Mouse (Mus musculus) limb, embryonic 15.5 days (tissue): Measurements from ENCODE around the gene Olfr15. TPM values are rescaled to one million over a fixed set of nuclear protein-coding genes. Genes with fewer than 3 reads are reported as not detected.
"Not testable (repeated sequence)": the region's sequence is repeated elsewhere in the genome, so short reads cannot be mapped to it uniquely, and the experiment has no call there.

Source experiments
- ATAC-seq: fragments of 200-750 bp; cut with Nextera tagmentation; 2 replicates; pipeline ENCODE4 v1.8.0; 2017; ENCODE audit warnings: low read depth, moderate TSS enrichment; ENCODE audit not compliant: insufficient number of reproducible peaks, low FRiP score, low TSS enrichment
- H3K27ac ChIP-seq: fragments of 300-500 bp; sonication (generic); 2 replicates; pipeline ENCODE4 v1.5.1; 2015; ENCODE audit warnings: moderate library complexity, mild to moderate bottlenecking, inconsistent platforms
- H3K27me3 ChIP-seq: fragments of 300-500 bp; sonication (generic); 2 replicates; pipeline ENCODE4 v1.6.1; 2015; ENCODE audit warnings: inconsistent platforms
- H3K36me3 ChIP-seq: fragments of 300-500 bp; sonication (generic); 2 replicates; pipeline ENCODE4 v1.6.1; 2015; ENCODE audit warnings: inconsistent platforms
- H3K4me1 ChIP-seq: fragments of 300-500 bp; sonication (generic); 2 replicates; pipeline ENCODE4 v1.6.1; 2015; ENCODE audit warnings: inconsistent platforms
- H3K4me2 ChIP-seq: fragments of 300-500 bp; sonication (generic); 2 replicates; pipeline ENCODE4 v1.6.1; 2015; ENCODE audit warnings: mild to moderate bottlenecking, inconsistent platforms
- H3K4me3 ChIP-seq: fragments of 300-500 bp; sonication (generic); 2 replicates; pipeline ENCODE4 v1.5.1; 2015; ENCODE audit warnings: mild to moderate bottlenecking, inconsistent platforms
- H3K9ac ChIP-seq: fragments of 300-500 bp; sonication (generic); 2 replicates; pipeline ENCODE4 v1.6.1; 2015; ENCODE audit warnings: inconsistent platforms
- H3K9me3 ChIP-seq: fragments of 300-500 bp; sonication (generic); 2 replicates; pipeline ENCODE4 v1.6.1; 2016; ENCODE audit warnings: inconsistent platforms
- WGBS: fragments of 180-500 bp; shearing (Covaris S2); methylation state at CpG from one replicate; pipeline ENCODE4 v1.1.7; 2015; 5-methylcytosine and 5-hydroxymethylcytosine counted together
- polyA plus RNA-seq: library from polyadenylated mRNA; unstranded; fragments of >200 nt; fragmentation: Nextera tagmentation; extraction: Ambion mirVana; gene quantifications from 2 replicates; pipeline ENCODE4 v1.2.1, GENCODE M21; 2015

The Olfr15 gene
- polyA plus RNA-seq: not detected in 2 replicates

- Histone ChIP-seq H3K4me2 (no peak within 1 kb of the TSS), H3K9ac (no peak within 1 kb of the TSS), H3K36me3 (no peaks in the 10 kb centered on the region), H3K27me3 (no peaks in the 10 kb centered on the region), H3K4me3 (no peak within 1 kb of the TSS), H3K27ac (no peak within 1 kb of the TSS), H3K4me1 (no peaks in the 10 kb centered on the region), H3K9me3 (no peaks in the 10 kb centered on the region)
- no peak for ATAC-seq
Measured at GRCm38 (mm10) chr16:3830588-3831109, at the start of gene Olfr15. TSS of gene Olfr15 (plus strand) at chr16:3830878.

GRCm38 (mm10) chr16:3781237-3781636 is 49.4 kb upstream of the Olfr15 start:
- no peaks in the 10 kb centered on the region for H3K9me3 ChIP-seq
- no peaks in the 10 kb centered on the region for H3K27me3 ChIP-seq
- no peaks in the 10 kb centered on the region for H3K36me3 ChIP-seq
- no peaks in the 10 kb centered on the region for H3K4me1 ChIP-seq
- no peak overlapping the region for H3K27ac ChIP-seq
- H3K9ac ChIP-seq: no peak overlapping the region
- no peak overlapping the region for H3K4me3 ChIP-seq
- no peak for ATAC-seq
- H3K4me2 ChIP-seq: no peak overlapping the region

GRCm38 (mm10) chr16:3788394-3788793 is 42.3 kb upstream of the Olfr15 start:
- no peaks in the 10 kb centered on the region for H3K27me3 ChIP-seq

GRCm38 (mm10) chr16:3808176-3808575 is 22.5 kb upstream of the Olfr15 start:
- no peak for ATAC-seq
- WGBS: 87% methylated on average over 3 of the region's 3 CpGs
- H3K9me3 ChIP-seq: no peaks in the 10 kb centered on the region
- no peak overlapping the region for H3K4me2 ChIP-seq
- no peaks in the 10 kb centered on the region for H3K36me3 ChIP-seq
- no peak overlapping the region for H3K9ac ChIP-seq
- no peak overlapping the region for H3K27ac ChIP-seq
- H3K27me3 ChIP-seq: no peaks in the 10 kb centered on the region
- no peak overlapping the region for H3K4me3 ChIP-seq
- H3K4me1 ChIP-seq: no peaks in the 10 kb centered on the region

More at GRCm38 (mm10) chr16:3788394-3788793, 42.3 kb upstream of the Olfr15 start:
- Histone ChIP-seq H3K4me1 (no peaks in the 10 kb centered on the region), H3K9ac (no peak overlapping the region), H3K4me2 (no peak overlapping the region), H3K36me3 (no peaks in the 10 kb centered on the region), H3K4me3 (no peak overlapping the region), H3K27ac (no peak overlapping the region), H3K9me3 (no peaks in the 10 kb centered on the region)
- ATAC-seq: no peak

- H3K27ac ChIP-seq, H3K36me3 ChIP-seq, H3K9ac ChIP-seq, H3K9me3 ChIP-seq, H3K27me3 ChIP-seq, H3K4me1 ChIP-seq, H3K4me3 ChIP-seq, H3K4me2 ChIP-seq, ATAC-seq: not testable (repeated sequence)
- 76% methylated on average over 6 of the region's 6 CpGs for WGBS
Measured at GRCm38 (mm10) chr16:3814667-3815066, 16.0 kb upstream of the Olfr15 start.

GRCm38 (mm10) chr16:3820202-3820601 is 10.5 kb upstream of the Olfr15 start:
- WGBS: 83% methylated on average over 2 of the region's 2 CpGs
- no peaks in the 10 kb centered on the region for H3K27me3 ChIP-seq

GRCm38 (mm10) chr16:3828021-3828420 is 2.7 kb upstream of the Olfr15 start:
- Histone ChIP-seq H3K4me1 (no peaks in the 10 kb centered on the region), H3K4me3 (no peak overlapping the region), H3K27me3 (no peaks in the 10 kb centered on the region), H3K9ac (no peak overlapping the region), H3K4me2 (no peak overlapping the region), H3K27ac (no peak overlapping the region), H3K36me3 (no peaks in the 10 kb centered on the region), H3K9me3 (no peaks in the 10 kb centered on the region)
- WGBS: 59% methylated on average over 3 of the region's 3 CpGs
- no peak for ATAC-seq

More at GRCm38 (mm10) chr16:3820202-3820601, 10.5 kb upstream of the Olfr15 start:
- no peaks in the 10 kb centered on the region for H3K36me3 ChIP-seq
- no peak overlapping the region for H3K27ac ChIP-seq
- H3K4me1 ChIP-seq: no peaks in the 10 kb centered on the region
- ATAC-seq: no peak
- H3K9me3 ChIP-seq: no peaks in the 10 kb centered on the region
- no peak overlapping the region for H3K9ac ChIP-seq
- no peak overlapping the region for H3K4me3 ChIP-seq
- H3K4me2 ChIP-seq: no peak overlapping the region

- Histone ChIP-seq H3K36me3 (no peaks in the 10 kb centered on the region), H3K9me3 (no peaks in the 10 kb centered on the region), H3K9ac (no peak overlapping the region), H3K4me2 (no peak overlapping the region), H3K27ac (no peak overlapping the region), H3K4me3 (no peak overlapping the region), H3K4me1 (no peaks in the 10 kb centered on the region), H3K27me3 (no peaks in the 10 kb centered on the region)
- WGBS: 77% methylated on average over 2 of the region's 2 CpGs
- no peak for ATAC-seq
Measured at GRCm38 (mm10) chr16:3829727-3830126, 951 bp upstream of the Olfr15 start.

GRCm38 (mm10) chr16:3835461-3835860 is 4.8 kb downstream of the Olfr15 start:
- H3K4me3 ChIP-seq: no peak overlapping the region
- no peak for ATAC-seq
- H3K27me3 ChIP-seq: no peaks in the 10 kb centered on the region
- no peak overlapping the region for H3K4me2 ChIP-seq
- H3K4me1 ChIP-seq: no peaks in the 10 kb centered on the region
- 71% methylated on average over 2 of the region's 2 CpGs for WGBS
- no peak overlapping the region for H3K9ac ChIP-seq
- H3K27ac ChIP-seq: no peak overlapping the region
- H3K9me3 ChIP-seq: no peaks in the 10 kb centered on the region
- H3K36me3 ChIP-seq: no peaks in the 10 kb centered on the region

- WGBS: 56% methylated on average over 17 of the region's 17 CpGs
- no peak for ATAC-seq
- no peak overlapping the region for H3K4me3 ChIP-seq
- H3K27ac ChIP-seq: no peak overlapping the region
- H3K27me3 ChIP-seq: no peaks in the 10 kb centered on the region
- no peaks in the 10 kb centered on the region for H3K9me3 ChIP-seq
- H3K36me3 ChIP-seq: no peaks in the 10 kb centered on the region
- no peak overlapping the region for H3K4me2 ChIP-seq
- no peaks in the 10 kb centered on the region for H3K4me1 ChIP-seq
- H3K9ac ChIP-seq: no peak overlapping the region
Measured at GRCm38 (mm10) chr16:3839157-3839885, 8.6 kb downstream of the Olfr15 start.

GRCm38 (mm10) chr16:3842989-3843388 is 12.3 kb downstream of the Olfr15 start:
- ATAC-seq: no peak
- H3K9ac ChIP-seq: no peak overlapping the region

GRCm38 (mm10) chr16:3843796-3844195 is 13.1 kb downstream of the Olfr15 start:
- H3K4me3 ChIP-seq: no peak overlapping the region
- no peak overlapping the region for H3K27ac ChIP-seq
- peaks cover 7% of the 10 kb centered on the region for H3K4me1 ChIP-seq
- H3K9me3 ChIP-seq: no peaks in the 10 kb centered on the region
- H3K9ac ChIP-seq: no peak overlapping the region
- H3K36me3 ChIP-seq: no peaks in the 10 kb centered on the region
- no peak overlapping the region for H3K4me2 ChIP-seq
- no peak for ATAC-seq
- 68% methylated on average over 1 of the region's 1 CpGs for WGBS
- no peaks in the 10 kb centered on the region for H3K27me3 ChIP-seq

More at GRCm38 (mm10) chr16:3842989-3843388, 12.3 kb downstream of the Olfr15 start:
- Histone ChIP-seq H3K27me3 (no peaks in the 10 kb centered on the region), H3K4me2 (no peak overlapping the region), H3K4me1 (peaks cover 6% of the 10 kb centered on the region), H3K9me3 (no peaks in the 10 kb centered on the region), H3K4me3 (no peak overlapping the region), H3K27ac (no peak overlapping the region), H3K36me3 (no peaks in the 10 kb centered on the region)
- WGBS: 31% methylated on average over 4 of the region's 4 CpGs
